Mouse (Mus musculus) MEL-GATA-1-ER (cell line): ENCODE data around the gene Cyp4a10.
"Not testable (repeated sequence)": the region's sequence is repeated elsewhere in the genome, so short reads cannot be mapped to it uniquely, and the experiment has no call there.

Experiments used
- DNase-seq: peaks from one replicate; pipeline ENCODE4 v3.0.0-alpha.2; 2012; ENCODE audit warnings: low read depth; ENCODE audit errors: extremely low read depth

The Cyp4a10 gene

DNA sequence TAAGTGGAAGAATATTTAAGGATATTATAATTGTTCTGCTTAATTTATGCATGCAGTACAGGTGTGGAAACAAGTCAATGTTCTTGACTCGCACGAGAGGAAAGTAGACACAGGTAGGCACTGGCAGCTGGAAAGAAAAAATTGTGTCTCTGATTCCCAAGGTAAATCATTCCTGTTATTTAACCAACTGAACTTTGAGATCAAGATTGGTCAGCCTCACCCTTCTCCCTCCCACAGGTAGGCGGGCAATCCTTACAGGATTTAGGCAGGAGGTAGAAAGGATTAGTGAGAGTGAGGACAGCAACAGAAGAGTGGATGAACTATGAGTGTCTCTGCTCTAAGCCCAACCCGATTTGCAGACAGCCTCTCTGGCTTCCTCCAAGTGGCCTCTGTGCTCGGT, at the start of gene Cyp4a10:
Gene Cyp4a10 (plus strand): TSS at position 265 of the 400 bp plus-strand sequence.
- not testable (repeated sequence) for DNase-seq

DNA sequence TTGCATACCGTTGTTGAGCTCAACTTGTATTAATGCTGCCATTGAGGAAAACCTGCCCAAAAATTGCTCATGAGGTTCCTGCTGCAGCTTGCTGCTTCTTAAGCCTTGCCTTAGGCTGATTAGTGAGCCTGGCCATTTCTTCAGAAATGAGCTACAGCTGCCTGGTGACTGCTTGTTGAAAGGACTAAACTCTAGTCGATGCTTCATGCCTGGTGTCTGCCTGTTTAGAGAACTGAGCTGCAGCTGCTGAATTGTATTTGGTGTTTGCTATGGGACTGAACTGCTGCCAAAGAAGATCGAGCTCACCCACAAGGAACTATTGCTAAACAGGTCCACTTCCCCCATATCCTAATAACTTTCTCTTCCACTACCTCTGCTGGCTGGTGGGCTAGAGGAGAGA, 44.5 kb upstream of the Cyp4a10 start:
- not testable (repeated sequence) for DNase-seq

DNA sequence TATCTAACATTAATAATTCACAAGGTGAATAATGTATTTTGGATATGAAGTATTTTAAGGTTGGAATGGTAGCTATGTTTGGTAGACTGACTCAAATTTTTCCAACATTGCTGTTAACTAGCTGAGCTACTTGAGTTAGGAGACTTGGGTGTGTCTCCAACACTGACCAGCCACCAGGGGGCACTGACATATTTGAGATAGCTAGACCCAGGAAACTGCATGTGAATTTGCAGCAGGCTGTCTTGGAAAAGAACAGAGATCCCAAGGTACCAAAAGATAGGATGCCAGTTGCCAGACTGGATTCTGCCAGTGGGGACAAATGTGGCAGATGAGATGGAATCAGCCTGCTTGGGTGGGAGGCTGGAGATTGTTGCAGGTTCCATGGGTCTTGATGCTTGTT, 42.0 kb upstream of the Cyp4a10 start:
- DNase-seq: not testable (repeated sequence)

DNA sequence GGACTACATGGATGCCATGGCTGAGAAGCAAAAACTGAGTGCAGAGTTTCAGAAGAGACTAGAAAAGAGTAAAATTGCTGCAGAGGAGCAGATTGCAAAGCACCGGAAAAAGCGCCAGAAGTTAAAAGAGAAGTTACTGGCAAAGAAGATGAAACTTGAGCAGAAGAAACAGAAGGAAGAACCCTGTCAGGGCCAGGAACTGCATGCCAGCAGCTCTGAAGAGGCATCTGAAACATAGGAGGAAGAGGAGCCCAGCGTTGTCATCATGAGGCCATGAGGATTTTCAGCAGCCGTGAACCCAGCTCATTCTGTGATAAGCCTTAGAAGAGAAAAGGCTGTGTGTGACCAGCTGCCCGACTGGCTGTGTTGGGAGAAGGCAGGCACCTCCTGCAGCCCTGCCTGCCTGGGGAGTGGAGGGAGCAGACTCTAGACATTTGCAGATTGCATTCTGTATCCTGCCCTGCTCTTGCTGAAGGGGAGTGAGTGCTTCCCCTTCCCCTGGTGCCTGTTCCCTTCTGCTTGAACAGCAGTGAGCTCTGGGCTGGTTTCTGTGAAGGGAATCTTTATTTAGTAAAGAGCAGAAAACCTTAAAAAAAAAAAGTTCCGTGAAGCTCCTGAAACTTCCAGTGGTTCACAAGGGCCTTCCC, 36.9 kb upstream of the Cyp4a10 start:
- DNase-seq: no peak

DNA sequence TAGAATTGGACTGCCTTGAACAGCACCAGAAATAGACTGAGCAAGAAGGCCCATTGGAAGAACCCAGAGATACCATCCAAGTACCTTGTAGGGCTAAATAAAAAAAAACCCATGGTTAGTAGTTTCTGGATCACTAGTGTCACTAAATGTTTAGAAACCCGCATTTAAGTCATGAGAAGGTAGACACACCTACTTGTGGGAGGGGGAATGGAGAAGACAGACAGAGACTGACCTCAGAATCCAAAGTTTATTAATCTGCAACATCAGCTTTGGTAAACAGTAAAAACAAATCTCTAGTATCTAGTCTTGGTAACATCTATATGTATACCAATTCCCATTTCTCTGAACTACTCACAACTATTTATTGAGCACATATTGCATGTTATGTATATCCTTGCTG, 22.1 kb upstream of the Cyp4a10 start, which contains the start of gene Cyp4a14:
Gene Cyp4a14 (minus strand): TSS at position 142 of the 400 bp plus-strand sequence.
- DNase-seq: no peak

DNA sequence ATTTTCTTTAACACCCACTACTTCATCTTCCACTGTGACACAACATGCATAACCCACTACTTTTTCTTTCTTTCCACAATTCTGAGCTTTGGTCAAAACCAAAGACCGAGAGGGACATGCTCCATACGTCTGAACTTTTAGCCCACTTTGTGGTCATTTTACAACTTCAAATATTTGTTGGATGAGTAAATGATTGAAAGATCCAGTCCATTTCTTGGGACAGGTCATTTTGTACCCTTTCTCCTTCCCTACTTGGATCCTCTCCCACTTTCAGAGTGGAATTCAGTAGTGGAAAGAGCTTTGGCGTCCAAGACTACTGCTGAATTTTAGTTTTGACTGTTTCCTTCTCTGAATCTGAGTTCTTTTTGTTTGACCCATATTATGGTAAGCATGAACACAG, 20.6 kb upstream of the Cyp4a10 start:
- no peak for DNase-seq

DNA sequence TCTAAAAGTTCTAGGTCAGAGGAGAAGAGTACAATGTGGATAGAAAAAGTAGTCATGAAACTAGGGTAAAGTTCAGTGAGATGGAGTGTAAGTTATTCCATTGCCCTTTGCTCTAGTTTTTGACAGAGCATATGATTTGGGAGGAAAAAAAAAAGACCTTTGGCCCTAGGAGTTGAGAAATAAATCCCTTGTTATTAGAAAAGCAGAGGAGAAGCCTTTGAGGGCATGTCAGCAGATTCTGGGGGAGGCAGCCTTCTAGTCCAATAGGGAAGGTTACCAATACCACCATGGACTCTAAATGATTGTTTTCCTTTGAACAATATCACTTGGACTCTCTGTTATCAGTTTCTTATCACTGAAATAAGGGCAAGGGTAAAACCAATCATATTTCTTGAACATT, 4.1 kb upstream of the Cyp4a10 start:
- not testable (repeated sequence) for DNase-seq

DNA sequence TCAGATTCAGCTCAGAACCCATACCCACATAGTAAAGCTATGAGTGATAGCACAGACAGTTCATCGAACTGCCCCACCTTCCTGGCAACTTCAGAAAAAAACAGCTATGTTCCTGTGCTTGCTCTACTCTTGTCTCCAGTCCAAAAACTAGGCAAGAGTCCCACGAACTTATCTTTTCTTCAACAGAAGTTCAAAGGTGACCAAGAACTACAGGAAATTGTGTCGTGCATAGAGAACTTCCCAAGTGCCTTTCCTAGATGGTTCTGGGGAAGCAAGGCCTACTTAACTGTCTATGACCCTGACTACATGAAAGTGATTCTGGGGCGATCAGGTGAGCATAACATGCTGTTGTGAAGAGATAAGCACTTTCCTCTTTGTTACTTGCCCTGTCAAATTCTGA, 1.4 kb downstream of the Cyp4a10 start:
- DNase-seq: no peak

DNA sequence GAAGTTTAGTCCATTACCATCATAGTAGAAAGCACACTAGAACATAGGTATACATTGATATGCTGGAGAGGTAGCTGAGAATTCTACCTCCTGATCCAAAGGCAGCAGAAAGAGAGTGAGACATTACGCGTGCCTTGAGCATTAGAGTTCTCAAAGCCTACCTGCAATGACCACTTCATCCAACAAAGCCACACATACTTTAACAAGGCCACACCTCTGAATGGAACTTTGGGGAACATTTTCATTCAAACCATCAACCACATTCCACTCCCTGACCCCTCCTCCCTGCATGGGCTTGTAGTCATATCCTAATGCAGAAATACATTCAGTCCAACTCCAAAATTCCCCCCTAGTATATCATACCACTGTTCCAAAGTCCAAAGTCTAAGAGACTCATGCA, 3.7 kb downstream of the Cyp4a10 start:
- no peak for DNase-seq

DNA sequence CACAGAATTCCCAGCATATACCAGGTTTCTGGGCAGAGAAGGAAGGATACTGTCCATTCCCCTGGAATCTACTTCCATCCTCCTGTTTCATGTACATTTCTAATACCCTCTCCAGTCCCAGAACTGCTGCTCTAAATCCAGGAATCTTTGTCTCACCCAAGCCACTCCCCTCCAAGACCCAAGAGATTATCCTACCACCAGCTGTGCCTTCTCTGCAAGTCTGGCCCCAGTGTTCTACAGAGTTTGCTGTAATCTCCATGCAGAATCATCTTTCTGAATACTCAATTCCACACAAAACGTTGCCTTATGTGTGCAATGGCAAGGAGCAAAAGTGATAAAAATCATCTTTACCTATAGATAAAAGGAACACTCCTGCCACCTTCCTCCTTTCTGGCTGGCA, 27.0 kb downstream of the Cyp4a10 start:
- no peak for DNase-seq

DNA sequence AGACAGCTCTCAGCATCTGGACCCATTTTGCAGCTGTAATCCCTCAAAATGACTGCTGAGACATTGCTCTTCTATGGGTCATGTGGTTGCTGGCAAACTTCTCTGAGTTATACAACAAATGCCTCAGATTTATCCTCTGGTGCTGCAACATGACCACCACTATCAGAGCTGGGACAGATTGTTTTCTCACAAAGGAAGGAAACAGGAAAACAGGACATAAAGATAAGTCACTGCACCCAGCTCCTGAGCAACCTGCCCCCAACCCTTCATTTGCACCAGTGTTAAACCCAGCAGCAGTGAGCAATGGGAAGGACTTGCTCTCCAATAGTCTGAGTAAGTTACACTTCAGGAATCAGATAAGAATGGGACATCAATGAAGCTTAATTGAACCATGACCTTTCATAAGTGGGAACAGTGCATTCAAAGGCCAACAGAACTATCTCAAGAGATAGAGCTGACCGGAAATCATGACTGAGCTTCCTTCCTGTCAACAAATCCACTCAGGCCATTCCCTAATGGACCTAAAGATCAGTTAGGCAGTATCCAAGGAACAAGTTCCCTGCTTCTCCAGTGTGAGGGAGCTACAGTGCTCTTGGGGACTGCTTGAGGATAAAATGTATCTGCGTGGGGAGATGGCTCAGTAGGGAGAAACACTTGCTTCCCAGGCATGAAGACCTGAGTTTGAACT, 28.2 kb downstream of the Cyp4a10 start:
- DNase-seq: no peak

DNA sequence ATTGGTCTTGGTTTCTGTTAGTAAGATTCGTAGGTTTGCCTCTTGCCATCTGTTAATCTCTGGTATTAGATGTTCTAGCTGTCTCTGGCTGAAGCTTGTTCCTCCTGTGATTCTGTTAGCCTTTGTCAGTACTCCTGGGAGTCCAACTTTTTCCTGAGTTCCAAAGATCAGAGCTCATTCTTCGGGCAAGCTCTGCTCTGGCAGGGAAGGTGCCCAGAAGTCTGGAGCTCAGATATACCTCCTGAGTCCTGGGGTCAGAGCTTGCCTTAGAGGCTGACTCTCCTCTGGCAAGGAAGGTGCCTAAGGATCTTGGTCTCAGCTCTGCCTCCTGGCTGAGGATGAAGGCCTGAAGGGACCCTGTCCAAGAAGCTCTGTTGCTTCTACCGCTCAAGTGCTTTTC, 34.7 kb downstream of the Cyp4a10 start:
- no peak for DNase-seq

DNA sequence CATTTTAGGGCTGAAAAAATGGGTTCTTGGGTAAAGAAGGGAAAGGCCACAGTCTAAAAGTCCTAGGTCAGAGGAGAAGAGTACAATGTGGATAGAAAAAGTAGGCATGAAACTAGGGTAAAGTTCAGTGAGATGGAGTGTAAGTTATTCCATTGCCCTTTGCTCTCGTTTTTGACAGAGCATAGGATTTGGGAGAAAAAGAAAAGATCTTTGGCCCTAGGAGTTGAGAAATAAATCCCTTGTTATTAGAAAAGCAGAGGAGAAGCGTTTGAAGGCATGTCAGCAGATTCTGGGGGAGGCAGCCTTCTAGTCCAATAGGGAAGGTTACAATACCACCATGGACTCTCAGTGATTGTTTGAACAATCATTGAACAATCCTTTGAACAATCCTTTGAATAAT, 37.4 kb downstream of the Cyp4a10 start:
- DNase-seq: no peak

DNA sequence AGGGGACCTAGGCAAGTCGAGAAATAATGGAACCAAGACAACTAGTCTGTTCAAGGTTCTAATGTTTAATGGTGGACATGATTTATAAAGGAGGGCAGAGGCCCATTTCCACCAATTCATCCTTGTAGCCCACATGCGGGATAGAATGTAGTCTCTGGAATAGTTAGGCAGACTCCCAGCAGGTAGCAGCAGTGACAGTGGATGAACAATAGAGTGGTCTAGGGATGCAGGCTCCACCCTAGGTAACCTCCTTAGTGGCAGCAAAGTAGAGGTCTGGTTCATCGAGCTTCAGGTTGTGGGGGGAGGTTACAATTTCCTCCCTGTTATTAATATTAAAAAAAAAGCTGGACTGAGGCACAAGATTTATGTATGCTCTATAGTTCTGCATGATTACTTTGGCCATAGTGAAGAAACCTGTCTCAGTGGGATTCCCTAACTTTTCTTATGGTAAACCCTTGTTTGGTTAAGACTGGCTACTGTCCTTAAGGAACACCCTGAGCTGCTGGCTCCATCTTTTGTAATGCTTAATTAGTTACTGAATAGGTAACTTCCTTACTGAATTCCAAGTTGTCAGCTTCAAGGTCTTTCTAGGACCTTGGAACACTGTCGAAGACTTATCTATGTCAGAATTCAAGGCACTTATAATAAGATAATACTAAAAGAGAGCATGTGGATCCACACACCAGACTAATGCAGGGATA, 39.9 kb downstream of the Cyp4a10 start:
- DNase-seq: no peak

DNA sequence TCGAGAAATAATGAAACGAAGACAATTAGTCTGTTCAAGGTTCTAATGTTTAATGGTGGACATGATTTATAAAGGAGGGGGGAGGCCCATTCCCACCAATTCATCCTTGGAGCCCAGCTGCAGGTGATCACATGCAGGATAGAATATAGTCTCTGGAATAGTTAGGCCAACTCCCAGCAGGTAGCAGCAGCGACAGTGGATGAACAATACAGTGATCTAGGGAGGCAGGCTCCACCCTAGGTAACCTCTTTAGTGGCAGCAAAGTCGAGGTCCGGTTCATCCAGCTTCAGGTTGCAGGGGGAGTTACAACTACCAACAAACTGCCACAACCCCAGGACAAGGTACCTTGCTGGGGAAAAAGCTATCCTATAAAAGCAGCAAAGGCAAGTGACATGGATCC, 43.2 kb downstream of the Cyp4a10 start:
- DNase-seq: not testable (repeated sequence)

DNA sequence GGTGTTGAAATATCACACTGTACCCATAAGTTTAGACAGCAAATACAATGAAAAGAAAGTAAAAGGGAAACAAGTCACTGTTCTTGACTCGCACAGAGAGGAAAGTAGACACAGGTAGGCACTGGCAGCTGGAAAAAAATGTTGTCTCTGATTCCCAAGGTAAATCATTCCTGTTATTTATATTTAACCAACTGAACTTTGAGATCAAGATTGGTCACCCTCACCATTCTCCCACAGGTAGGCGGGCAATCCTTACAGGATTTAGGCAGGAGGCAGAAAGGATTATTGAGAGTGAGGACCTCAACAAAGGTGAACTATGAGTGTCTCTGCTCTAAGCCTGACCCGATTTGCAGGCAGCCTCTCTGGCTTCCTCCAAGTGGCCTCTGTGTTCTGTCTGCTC, 45.3 kb downstream of the Cyp4a10 start, which contains the start of gene Cyp4a31:
Gene Cyp4a31 (plus strand): TSS at position 249 of the 400 bp plus-strand sequence.
- no peak for DNase-seq

DNA sequence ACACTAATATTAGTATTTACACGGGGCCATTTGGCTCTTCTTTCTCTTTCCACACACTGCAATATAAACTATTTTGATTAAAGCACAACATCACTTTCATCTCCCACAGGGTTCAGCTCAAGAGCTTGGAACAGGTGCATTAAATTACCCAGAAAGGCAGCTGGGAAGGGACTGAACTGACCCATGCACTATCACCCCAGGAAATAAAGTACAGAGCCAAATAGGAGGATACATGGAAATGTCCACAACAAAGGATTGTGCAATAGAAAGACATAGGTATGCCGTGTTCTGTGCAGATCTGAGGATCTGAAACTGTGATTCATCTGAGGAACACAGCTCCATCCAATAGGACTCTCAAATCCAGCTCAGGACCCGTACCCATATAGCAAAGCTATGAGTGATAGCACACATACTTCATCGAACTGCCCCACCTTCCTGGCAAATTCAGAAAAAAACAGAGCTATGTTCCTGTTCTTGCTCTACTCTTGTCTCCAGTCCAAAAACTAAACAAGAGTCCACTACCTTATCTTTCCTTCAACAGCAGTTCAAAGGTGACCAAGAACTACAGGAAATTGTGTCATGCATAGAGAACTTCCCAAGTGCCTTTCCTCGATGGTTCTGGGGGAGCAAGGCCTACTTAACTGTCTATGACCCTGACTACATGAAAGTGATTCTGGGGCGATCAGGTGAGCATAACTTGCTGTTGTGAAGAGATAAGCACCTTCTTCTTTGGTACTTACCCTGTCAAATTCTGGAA, 46.6 kb downstream of the Cyp4a10 start:
- DNase-seq: not testable (repeated sequence)

DNA sequence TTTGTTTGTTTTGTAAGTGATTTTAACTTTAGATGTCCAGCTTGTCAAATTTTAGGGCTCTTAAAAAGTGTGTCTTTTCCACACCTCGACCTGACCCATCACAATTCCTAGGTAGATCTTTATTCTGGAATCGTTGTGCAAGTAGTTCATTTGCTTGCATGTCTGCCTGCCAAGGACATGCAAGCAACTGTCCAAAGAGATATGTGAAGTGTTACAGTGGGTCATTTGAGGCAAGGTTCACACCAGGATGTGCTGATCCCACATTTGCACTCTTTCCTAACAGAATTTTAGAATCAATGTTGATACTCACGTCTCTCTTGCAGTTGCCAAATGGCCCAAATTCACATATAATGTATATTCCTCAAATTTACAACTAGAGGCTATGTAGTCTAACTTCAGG, 57.2 kb downstream of the Cyp4a10 start:
- DNase-seq: no peak

DNA sequence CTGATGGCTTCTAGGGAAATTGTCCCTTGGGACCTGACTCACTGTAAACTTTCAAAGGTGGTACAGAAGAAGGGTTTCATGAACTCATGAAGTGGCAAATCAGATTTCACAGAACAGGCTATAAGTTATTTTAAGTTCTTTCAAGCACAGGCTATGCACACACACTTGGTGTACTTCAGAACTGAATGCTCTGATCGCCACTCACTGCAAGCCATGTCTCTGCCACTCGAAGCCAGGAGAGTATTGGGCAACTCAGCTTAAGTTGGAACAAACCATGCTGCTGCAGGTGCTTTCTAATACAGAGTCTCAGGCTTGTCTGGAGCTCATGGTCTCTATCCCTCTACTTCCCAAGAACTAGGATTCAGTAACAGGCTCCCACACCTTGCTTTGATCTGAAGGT, 57.7 kb downstream of the Cyp4a10 start:
- DNase-seq: no peak

DNA sequence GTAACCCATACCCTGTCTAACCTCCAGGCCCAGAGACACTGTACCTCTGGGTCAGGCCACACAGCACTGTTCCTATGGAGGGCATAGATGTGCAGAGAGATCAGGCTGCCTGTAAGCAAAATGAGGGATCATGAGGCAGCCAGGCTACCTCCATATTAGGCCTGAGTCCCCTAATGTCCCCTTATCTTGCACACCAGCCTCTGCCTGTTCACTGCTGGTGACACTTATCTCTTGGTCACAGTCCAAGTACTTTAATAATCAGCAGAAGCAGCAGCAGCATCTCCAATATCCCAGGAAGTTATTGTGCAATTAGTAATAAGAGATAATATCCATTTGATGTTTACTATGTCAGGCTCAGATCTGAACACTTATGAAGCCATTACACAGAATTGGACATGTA, 65.0 kb downstream of the Cyp4a10 start:
- DNase-seq: peak; percentile 87
